Mouse (Mus musculus) MEL (cell line): ENCODE measurements around the gene Ywhag. TPM values are rescaled to one million over a fixed set of nuclear protein-coding genes. Genes with fewer than 3 reads are reported as not detected.
A peak's percentile ranks its signal among the peaks of the same experiment; 100 is the strongest.

ENCODE experiments used
- DNase-seq: peaks from one replicate; pipeline ENCODE4 v3.0.0; 2011; ENCODE audit warnings: low read depth, low spot score
- H3K27ac ChIP-seq: 2 replicates; pipeline ENCODE4 v1.5.1; 2012; ENCODE audit warnings: low read depth, mild to moderate bottlenecking, control low read depth, low read length, moderate library complexity; ENCODE audit not compliant: control insufficient read depth
- H3K27me3 ChIP-seq, 2 experiments: fragments of 150-350 bp in 1 of 2; sonication (generic) in 1 of 2; 2 replicates each; pipeline ENCODE4 v1.6.1; 2012; ENCODE audit warnings: low read length in 2 of 2, mild to moderate bottlenecking in 2 of 2, improper control_type of control experiment in 1 of 2, moderate library complexity in 1 of 2; ENCODE audit not compliant: insufficient read depth in 2 of 2, control insufficient read depth in 1 of 2
- H3K36me3 ChIP-seq, 2 experiments: 2 replicates each; pipeline ENCODE4 v1.6.1; 2012 to 2014; ENCODE audit warnings: low read length in 2 of 2, improper control_type of control experiment in 1 of 2, inconsistent platforms in 1 of 2, mild to moderate bottlenecking in 1 of 2; ENCODE audit not compliant: insufficient read depth in 2 of 2, control insufficient read depth in 1 of 2
- H3K4me1 ChIP-seq, 2 experiments: fragments of 150-350 bp in 1 of 2; sonication (generic) in 1 of 2; 2 replicates each; pipeline ENCODE4 v1.6.1; 2012; ENCODE audit warnings: low read length in 2 of 2, improper control_type of control experiment in 1 of 2, mild to moderate bottlenecking in 1 of 2; ENCODE audit not compliant: insufficient read depth in 2 of 2, control insufficient read depth in 1 of 2
- H3K4me3 ChIP-seq, 2 experiments: fragments of 150-350 bp in 1 of 2; sonication (generic) in 1 of 2; 2 replicates each; pipeline ENCODE4 v1.5.1; 2012; ENCODE audit warnings: low read depth in 2 of 2, low read length in 2 of 2, mild to moderate bottlenecking in 2 of 2, moderate library complexity in 2 of 2, control low read depth in 1 of 2, improper control_type of control experiment in 1 of 2; ENCODE audit not compliant: control insufficient read depth in 1 of 2, insufficient read depth in 1 of 2
- H3K79me2 ChIP-seq: 2 replicates; pipeline ENCODE4 v1.6.1; 2012; ENCODE audit warnings: mild to moderate bottlenecking, low read length, moderate library complexity; ENCODE audit not compliant: control insufficient read depth, poor library complexity, insufficient read depth
- H3K9ac ChIP-seq: 2 replicates; pipeline ENCODE4 v1.6.1; 2012; ENCODE audit warnings: low read depth, mild to moderate bottlenecking, control low read depth, low read length, moderate library complexity; ENCODE audit not compliant: control insufficient read depth, poor library complexity, severe bottlenecking
- H3K9me3 ChIP-seq: fragments of 150-350 bp; sonication (generic); replicated peaks from 2 replicates; pipeline ENCODE4 v1.6.1; 2012; ENCODE audit warnings: mild to moderate bottlenecking, low read length, improper control_type of control experiment, moderate library complexity; ENCODE audit not compliant: insufficient read depth
- BHLHE40 ChIP-seq: IDR thresholded peaks from 2 replicates; pipeline ENCODE4 v1.6.1; 2012; ENCODE audit warnings: low read depth, mild to moderate bottlenecking, inconsistent platforms, low read length, improper control_type of control experiment, borderline replicate concordance
- CHD1 ChIP-seq: IDR thresholded peaks from 2 replicates; pipeline ENCODE4 v1.6.1; 2012; ENCODE audit warnings: low read depth, mild to moderate bottlenecking, inconsistent platforms, low read length, improper control_type of control experiment
- CTCF ChIP-seq, 3 experiments: IDR thresholded peaks in 2 of 3; conservative IDR thresholded peaks in 1 of 3; 2 replicates each; pipeline ENCODE4 v1.5.1; 2011 to 2012; ENCODE audit warnings: low read length in 3 of 3, low read depth in 2 of 3, mild to moderate bottlenecking in 2 of 3, improper control_type of control experiment in 1 of 3, inconsistent platforms in 1 of 3, mixed read lengths in 1 of 3, moderate library complexity in 1 of 3; ENCODE audit not compliant: control insufficient read depth in 1 of 3, insufficient read depth in 1 of 3, poor library complexity in 1 of 3, severe bottlenecking in 1 of 3
- EP300 ChIP-seq, 2 experiments: IDR thresholded peaks; 2 replicates each; pipeline ENCODE4 v1.6.1; 2011; ENCODE audit warnings: improper control_type of control experiment in 2 of 2, low read length in 2 of 2, low read depth in 1 of 2, mild to moderate bottlenecking in 1 of 2
- GABPA ChIP-seq: IDR thresholded peaks from 2 replicates; pipeline ENCODE4 v1.6.1; 2012; ENCODE audit warnings: low read depth, mild to moderate bottlenecking, inconsistent platforms, low read length, improper control_type of control experiment, moderate library complexity
- HCFC1 ChIP-seq: IDR thresholded peaks from 2 replicates; pipeline ENCODE4 v1.6.1; 2012; ENCODE audit warnings: low read depth, mild to moderate bottlenecking, inconsistent platforms, low read length, improper control_type of control experiment, moderate library complexity
- JUND ChIP-seq: IDR thresholded peaks from 2 replicates; pipeline ENCODE4 v1.6.1; 2011; ENCODE audit warnings: low read depth, mild to moderate bottlenecking, improper control_type of control experiment, low read length
- MAFK ChIP-seq: IDR thresholded peaks from 2 replicates; pipeline ENCODE4 v1.6.1; 2011; ENCODE audit warnings: low read depth, mild to moderate bottlenecking, low read length, improper control_type of control experiment, borderline replicate concordance
- MAX ChIP-seq: IDR thresholded peaks from 2 replicates; pipeline ENCODE4 v1.6.1; 2011; ENCODE audit warnings: low read length, improper control_type of control experiment
- MEF2A ChIP-seq: IDR thresholded peaks from 2 replicates; pipeline ENCODE4 v1.6.1; 2014; ENCODE audit warnings: low read depth, mild to moderate bottlenecking, inconsistent platforms, low read length, improper control_type of control experiment; ENCODE audit not compliant: poor library complexity, insufficient replicate concordance, severe bottlenecking; ENCODE audit errors: extremely low read depth
- MXI1 ChIP-seq: IDR thresholded peaks from 2 replicates; pipeline ENCODE4 v1.6.1; 2011; ENCODE audit warnings: mild to moderate bottlenecking, low read depth, low read length, improper control_type of control experiment
- MYB ChIP-seq: IDR thresholded peaks from 2 replicates; pipeline ENCODE4 v1.6.1; 2011; ENCODE audit warnings: mild to moderate bottlenecking, low read depth, low read length, improper control_type of control experiment
- MYC ChIP-seq: IDR thresholded peaks from 2 replicates; pipeline ENCODE4 v1.6.1; 2011; ENCODE audit warnings: low read depth, mild to moderate bottlenecking, low read length, improper control_type of control experiment, moderate library complexity
- POLR2A ChIP-seq, 2 experiments: IDR thresholded peaks; 2 replicates each; pipeline ENCODE4 v1.6.1; 2011 to 2012; ENCODE audit warnings: low read length in 2 of 2, mild to moderate bottlenecking in 2 of 2, control low read depth in 1 of 2, improper control_type of control experiment in 1 of 2, low read depth in 1 of 2, moderate library complexity in 1 of 2; ENCODE audit not compliant: control insufficient read depth in 1 of 2, insufficient read depth in 1 of 2, poor library complexity in 1 of 2
- POLR2AphosphoS5 ChIP-seq: IDR thresholded peaks from 2 replicates; pipeline ENCODE4 v1.6.1; 2012; ENCODE audit warnings: low read depth, borderline replicate concordance, mild to moderate bottlenecking, inconsistent platforms, low read length, moderate library complexity, mixed read lengths
- RCOR1 ChIP-seq: IDR thresholded peaks from 2 replicates; pipeline ENCODE4 v1.6.1; 2012; ENCODE audit warnings: low read depth, mild to moderate bottlenecking, inconsistent platforms, low read length, improper control_type of control experiment
- SIN3A ChIP-seq: IDR thresholded peaks from 2 replicates; pipeline ENCODE4 v1.6.1; 2012; ENCODE audit warnings: low read length, improper control_type of control experiment, inconsistent platforms
- TAL1 ChIP-seq: IDR thresholded peaks from 2 replicates; pipeline ENCODE4 v1.6.1; 2012; ENCODE audit warnings: mild to moderate bottlenecking, inconsistent platforms, low read length, moderate library complexity, mixed read lengths
- TBP ChIP-seq: IDR thresholded peaks from 2 replicates; pipeline ENCODE4 v1.8.0; 2011; ENCODE audit warnings: low read depth, low read length, improper control_type of control experiment
- TCF12 ChIP-seq: IDR thresholded peaks from 2 replicates; pipeline ENCODE4 v1.6.1; 2014; ENCODE audit warnings: low read depth, mild to moderate bottlenecking, inconsistent platforms, low read length, improper control_type of control experiment, moderate library complexity
- UBTF ChIP-seq: IDR thresholded peaks from 2 replicates; pipeline ENCODE4 v1.6.1; 2012; ENCODE audit warnings: low read depth, mild to moderate bottlenecking, inconsistent platforms, low read length, improper control_type of control experiment, moderate library complexity, borderline replicate concordance; ENCODE audit not compliant: insufficient read depth
- USF1 ChIP-seq: IDR thresholded peaks from 2 replicates; pipeline ENCODE4 v1.6.1; 2014; ENCODE audit warnings: low read depth, mild to moderate bottlenecking, inconsistent platforms, low read length, improper control_type of control experiment, moderate library complexity
- ZC3H11A ChIP-seq: IDR thresholded peaks from 2 replicates; pipeline ENCODE4 v1.6.1; 2012; ENCODE audit warnings: low read depth, mild to moderate bottlenecking, inconsistent platforms, low read length, improper control_type of control experiment
- ZKSCAN1 ChIP-seq: IDR thresholded peaks from 2 replicates; pipeline ENCODE4 v1.6.1; 2012; ENCODE audit warnings: low read depth, mild to moderate bottlenecking, inconsistent platforms, low read length, improper control_type of control experiment, moderate library complexity
- ZMIZ1 ChIP-seq: IDR thresholded peaks from 2 replicates; pipeline ENCODE4 v1.6.1; 2012; ENCODE audit warnings: low read depth, mild to moderate bottlenecking, inconsistent platforms, low read length, improper control_type of control experiment, moderate library complexity
- ZNF384 ChIP-seq: IDR thresholded peaks from 2 replicates; pipeline ENCODE4 v1.6.1; 2012; ENCODE audit warnings: low read depth, mild to moderate bottlenecking, inconsistent platforms, low read length, improper control_type of control experiment
- polyA plus RNA-seq, 2 experiments: library from polyadenylated mRNA; stranded (reverse) in 1 of 2; unstranded in 1 of 2; fragments of >175 nt in 1 of 2; fragments of >200 nt in 1 of 2; gene quantifications; 2 replicates each; pipeline versions ENCODE4 v1.2.1 to v1.2.4; 2012; ENCODE audit warnings: low replicate concordance in 2 of 2, low read depth in 1 of 2; ENCODE audit not compliant: insufficient read length in 2 of 2, insufficient read depth in 1 of 2, missing spikeins in 1 of 2
- total RNA-seq: library from RNA; depleted of rRNA; stranded (reverse); fragments of 300-350 nt; gene quantifications from 2 replicates; pipeline ENCODE4 v1.2.3, GENCODE M21; 2012

The Ywhag gene
- total and polyA plus RNA-seq, 3 experiments, result 109 to 295 (median 268) TPM

- H3K27me3 ChIP-seq, result peaks cover 0 to 4% of the 10 kb centered on the region in 2 experiments; a peak in 2 of 4 replicates
- peaks cover 0 to 6% of the 10 kb centered on the region in 2 experiments; a peak in 2 of 4 replicates for H3K36me3 ChIP-seq
- H3K27ac ChIP-seq, result no peak overlapping the region
- no peak overlapping the region for H3K9ac ChIP-seq
- no peaks in the 10 kb centered on the region for H3K79me2 ChIP-seq
- no peak overlapping the region for H3K4me3 ChIP-seq
- TF ChIP-seq POLR2AphosphoS5 (no peak), ZMIZ1 (no peak), CTCF (IDR thresholded peaks at IDR 0.05 in 2 of 3, conservative IDR thresholded peaks at IDR 0.05 in 1 of 3; ENCODE audit: control insufficient read depth in 1 of 3, insufficient read depth in 1 of 3, low read depth in 2 of 3, low read length in 3 of 3, poor library complexity in 1 of 3, severe bottlenecking in 1 of 3) (no peak), JUND (no peak), ZNF384 (no peak), EP300 (IDR thresholded peaks at IDR 0.05; ENCODE audit: low read depth in 1 of 2, low read length in 2 of 2) (no peak), TBP (no peak), MYC (no peak), GABPA (no peak), USF1 (no peak), UBTF (no peak)
- no peaks in the 10 kb centered on the region for H3K9me3 ChIP-seq
- peaks cover 0 to 12% of the 10 kb centered on the region in 2 experiments; a peak in 3 of 4 replicates for H3K4me1 ChIP-seq
- DNase-seq, result peak; percentile 39
These were observed 63.9 kb downstream of the Ywhag start for GRCm38 (mm10) chr5:135870505-135870904.

- H3K9me3 ChIP-seq, result no peaks in the 10 kb centered on the region
- H3K9ac ChIP-seq, result no peak overlapping the region
- DNase-seq, result no peak
- H3K79me2 ChIP-seq, result no peaks in the 10 kb centered on the region
- H3K4me3 ChIP-seq, result no peak overlapping the region
- peaks cover 1 to 6% of the 10 kb centered on the region in 2 experiments; a peak in 2 of 4 replicates for H3K27me3 ChIP-seq
- peaks cover 0 to 12% of the 10 kb centered on the region in 2 experiments; a peak in 3 of 4 replicates for H3K4me1 ChIP-seq
- H3K36me3 ChIP-seq, result peaks cover 0 to 6% of the 10 kb centered on the region in 2 experiments; a peak in 2 of 4 replicates
- TF ChIP-seq POLR2A (IDR thresholded peaks at IDR 0.05; ENCODE audit: control insufficient read depth in 1 of 2, insufficient read depth in 1 of 2, low read depth in 1 of 2, low read length in 2 of 2, poor library complexity in 1 of 2) (no peak), ZC3H11A (no peak), TCF12 (no peak), ZNF384 (no peak), MAFK (no peak), MYC (no peak), SIN3A (no peak), MYB (no peak), MAX (no peak), MXI1 (no peak), MEF2A (no peak), ZKSCAN1 (no peak), ZMIZ1 (no peak), TAL1 (no peak), RCOR1 (no peak), BHLHE40 (no peak), CHD1 (no peak), EP300 (IDR thresholded peaks at IDR 0.05; ENCODE audit: low read depth in 1 of 2, low read length in 2 of 2) (no peak), HCFC1 (no peak)
- no peak overlapping the region for H3K27ac ChIP-seq
These were observed 64.6 kb downstream of the Ywhag start for GRCm38 (mm10) chr5:135869661-135870423.
